Mouse (Mus musculus) intestine, postnatal 0 days (tissue): ENCODE data around the gene Med16. TPM values are rescaled to one million over a fixed set of nuclear protein-coding genes. Genes with fewer than 3 reads are reported as not detected.

ENCODE experiments used
- ATAC-seq: fragments of 200-750 bp; cut with Nextera tagmentation; 2 replicates; pipeline ENCODE4 v1.8.0; 2017; ENCODE audit warnings: mild to moderate bottlenecking, moderate TSS enrichment, moderate library complexity
- H3K27ac ChIP-seq: fragments of 300-500 bp; sonication (generic); 2 replicates; pipeline ENCODE4 v1.5.1; 2014; ENCODE audit warnings: mild to moderate bottlenecking, low read depth, low read length, moderate library complexity
- H3K27me3 ChIP-seq: fragments of 300-500 bp; sonication (generic); replicated peaks from 2 replicates; pipeline ENCODE4 v1.6.1; 2014; ENCODE audit warnings: low read length, mixed read lengths; ENCODE audit not compliant: control insufficient read depth, insufficient read depth
- H3K36me3 ChIP-seq: fragments of 300-500 bp; sonication (generic); 2 replicates; pipeline ENCODE4 v1.6.1; 2014; ENCODE audit warnings: mild to moderate bottlenecking, moderate library complexity; ENCODE audit not compliant: control insufficient read depth, insufficient read depth
- H3K4me1 ChIP-seq: fragments of 300-500 bp; sonication (generic); replicated peaks from 2 replicates; pipeline ENCODE4 v1.6.1; 2014; ENCODE audit warnings: antibody characterized with exemption, low read length, mixed read lengths; ENCODE audit not compliant: control insufficient read depth, insufficient read depth
- H3K4me2 ChIP-seq: fragments of 300-500 bp; sonication (generic); replicated peaks from 2 replicates; pipeline ENCODE4 v1.6.1; 2014; ENCODE audit warnings: low read depth, mild to moderate bottlenecking, moderate library complexity
- H3K4me3 ChIP-seq: fragments of 300-500 bp; sonication (generic); 2 replicates; pipeline ENCODE4 v1.5.1; 2014; ENCODE audit warnings: low read depth, low read length
- H3K9ac ChIP-seq: fragments of 300-500 bp; sonication (generic); 2 replicates; pipeline ENCODE4 v1.6.1; 2014; ENCODE audit warnings: mild to moderate bottlenecking, low read depth, low read length
- H3K9me3 ChIP-seq: fragments of 300-500 bp; sonication (generic); 2 replicates; pipeline ENCODE4 v1.6.1; 2016; ENCODE audit warnings: mixed run types; ENCODE audit not compliant: control insufficient read depth
- CTCF ChIP-seq: sonication (generic); IDR thresholded peaks from 2 replicates; pipeline ENCODE4 v1.5.1; 2016; ENCODE audit warnings: low read depth, mild to moderate bottlenecking, control low read depth, antibody characterized with exemption, moderate library complexity
- WGBS: fragments of 180-500 bp; shearing (Covaris S2); extraction: QIAGEN DNeasy Blood & Tissue Kit; methylation state at CpG from one replicate; pipeline ENCODE4 v1.1.7; 2014; 5-methylcytosine and 5-hydroxymethylcytosine counted together
- polyA plus RNA-seq: library from polyadenylated mRNA; unstranded; fragments of >200 nt; fragmentation: Nextera tagmentation; extraction: Ambion mirVana; gene quantifications from 2 replicates; pipeline ENCODE4 v1.2.1, GENCODE M21; 2015

Med16 gene
- polyA plus RNA-seq, 1 experiment from 2014 or later, result 17.8 TPM

GRCm38 (mm10) chr10:79924998-79925784, 16.5 kb upstream of the Med16 start:
- no peak for ATAC-seq
- Histone ChIP-seq H3K27ac (0 out of 2 replicates have a peak overlapping the region, but pooled peaks have one; percentile 92), H3K4me1 (peaks cover 7% of the 10 kb centered on the region; the same call in 1 of the 2 replicates)

GRCm38 (mm10) chr10:79921572-79921971, 12.8 kb upstream of the Med16 start:
- Histone ChIP-seq H3K4me3 (peak overlapping the region; percentile 13), H3K27me3 (peaks cover 38% of the 10 kb centered on the region), H3K4me1 (0 out of 2 replicates have a peak, but pooled peaks cover 3% of the 10 kb centered on the region), H3K27ac (no peak overlapping the region), H3K4me2 (peak overlapping the region; percentile 59), H3K9ac (no peak overlapping the region), H3K9me3 (no peaks in the 10 kb centered on the region), H3K36me3 (no peaks in the 10 kb centered on the region; the same call in 1 of the 2 replicates)
- WGBS, result 7% methylated on average over 33 of the region's 34 CpGs
- no peak for ATAC-seq
- no peak for TF ChIP-seq CTCF

More at GRCm38 (mm10) chr10:79924998-79925784, 16.5 kb upstream of the Med16 start:
- H3K27me3 ChIP-seq, result peaks cover 21% of the 10 kb centered on the region
- H3K36me3 ChIP-seq, result peaks cover 2% of the 10 kb centered on the region; the same call in 1 of the 2 replicates
- no peaks in the 10 kb centered on the region for H3K9me3 ChIP-seq
- peak; percentile 100 for TF ChIP-seq CTCF
- no peak overlapping the region for H3K4me3 ChIP-seq
- H3K9ac ChIP-seq, result no peak overlapping the region
- 11% methylated on average over 29 of the region's 29 CpGs for WGBS
- peak overlapping the region; percentile 90 for H3K4me2 ChIP-seq

- Histone ChIP-seq H3K27ac (no peak within 1 kb of the TSS), H3K4me3 (peak within 1 kb of the TSS; percentile 13), H3K9me3 (no peaks in the 10 kb centered on the region), H3K4me1 (0 out of 2 replicates have a peak, but pooled peaks cover 6% of the 10 kb centered on the region), H3K9ac (no peak within 1 kb of the TSS), H3K36me3 (no peaks in the 10 kb centered on the region; the same call in 1 of the 2 replicates), H3K4me2 (peak within 1 kb of the TSS; percentile 59), H3K27me3 (peaks cover 38% of the 10 kb centered on the region)
- WGBS, result 3% methylated on average over 38 of the region's 41 CpGs
- peak; percentile 2; the same call in 1 of the 2 replicates for TF ChIP-seq CTCF
- ATAC-seq, result 0 out of 2 replicates have a peak, but pooled peaks have one; percentile 20
These were observed 12.3 kb upstream of the Med16 start, which contains the start of gene R3hdm4 for GRCm38 (mm10) chr10:79920958-79921535. Gene R3hdm4, minus strand, starts transcription at chr10:79921208.

DNA sequence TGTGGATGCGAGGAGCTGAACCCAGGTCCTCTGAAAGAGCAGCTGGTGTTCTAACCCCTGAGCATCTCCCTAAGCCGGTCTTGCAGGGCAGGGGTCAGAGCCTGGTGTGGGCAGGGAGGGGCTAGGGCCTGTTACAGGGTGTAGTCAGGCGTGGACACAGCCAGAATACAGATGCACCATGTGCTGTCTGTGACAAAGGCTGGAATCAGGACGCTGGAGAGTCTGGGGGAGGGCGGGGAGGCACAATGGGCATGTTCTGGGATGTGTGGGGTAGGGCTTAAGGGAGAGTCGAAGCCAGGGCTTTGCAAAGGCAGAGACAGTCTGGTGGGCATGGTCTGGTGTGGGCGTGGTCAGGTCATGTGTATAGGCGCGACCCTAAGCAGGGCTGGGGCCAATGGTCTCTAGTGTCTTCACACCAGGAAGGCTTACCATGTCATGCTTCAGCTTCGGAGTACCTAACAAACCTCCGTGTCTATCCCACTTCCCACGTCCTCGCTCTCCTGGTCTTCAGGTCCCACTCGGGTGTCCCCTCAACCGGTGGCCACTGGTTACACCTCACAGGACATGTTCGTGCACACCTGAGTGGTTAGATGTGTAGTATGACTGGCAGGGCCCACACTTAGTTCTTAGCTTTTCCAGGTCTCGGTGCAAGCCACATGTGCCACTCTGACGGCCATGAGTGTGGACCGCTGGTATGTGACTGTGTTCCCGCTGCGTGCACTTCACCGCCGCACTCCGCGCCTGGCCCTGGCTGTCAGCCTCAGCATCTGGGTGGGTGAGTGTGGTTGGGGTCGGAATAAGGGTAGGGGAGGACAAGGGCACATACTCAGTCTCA, 11.6 kb upstream of the Med16 start:
- TF ChIP-seq CTCF, result no peak
- H3K27ac ChIP-seq, result no peak overlapping the region
- ATAC-seq, result no peak
- H3K9me3 ChIP-seq, result no peaks in the 10 kb centered on the region
- H3K4me2 ChIP-seq, result peak overlapping the region; percentile 59
- H3K36me3 ChIP-seq, result no peaks in the 10 kb centered on the region; the same call in 1 of the 2 replicates
- no peak overlapping the region for H3K9ac ChIP-seq
- 27% methylated on average over 26 of the region's 26 CpGs for WGBS
- peaks cover 38% of the 10 kb centered on the region for H3K27me3 ChIP-seq
- H3K4me1 ChIP-seq, result 0 out of 2 replicates have a peak, but pooled peaks cover 9% of the 10 kb centered on the region
- H3K4me3 ChIP-seq, result 0 out of 2 replicates have a peak overlapping the region, but pooled peaks have one; percentile 13

GRCm38 (mm10) chr10:79919251-79919849, 10.6 kb upstream of the Med16 start:
- H3K36me3 ChIP-seq, result no peaks in the 10 kb centered on the region; the same call in 1 of the 2 replicates
- H3K4me1 ChIP-seq, result 0 out of 2 replicates have a peak, but pooled peaks cover 9% of the 10 kb centered on the region
- no peak for ATAC-seq
- peaks cover 38% of the 10 kb centered on the region for H3K27me3 ChIP-seq
- H3K4me3 ChIP-seq, result peak overlapping the region; percentile 7; the same call in 1 of the 2 replicates
- H3K9ac ChIP-seq, result no peak overlapping the region
- no peak overlapping the region for H3K27ac ChIP-seq
- WGBS, result 8% methylated on average over 21 of the region's 21 CpGs
- no peak for TF ChIP-seq CTCF
- peak overlapping the region; percentile 54 for H3K4me2 ChIP-seq
- H3K9me3 ChIP-seq, result no peaks in the 10 kb centered on the region
